Mouse (Mus musculus) urinary bladder, adult 2 months (tissue): ENCODE results near the gene Ndp. TPM values are rescaled to one million over a fixed set of nuclear protein-coding genes. Genes with fewer than 3 reads are reported as not detected.

Experiments
- DNase-seq: peaks from one replicate; pipeline ENCODE4 v3.0.0; 2022; ENCODE audit warnings: low spot score
- polyA plus RNA-seq: library from polyadenylated mRNA; depleted of rRNA; stranded (reverse); fragments of >200 nt; gene quantifications from 2 replicates; pipeline ENCODE4 v1.2.3, GENCODE M21; 2012; rRNA removed

Ndp gene
- 1.4 and 1.9 TPM in 2 replicates for polyA plus RNA-seq

DNA sequence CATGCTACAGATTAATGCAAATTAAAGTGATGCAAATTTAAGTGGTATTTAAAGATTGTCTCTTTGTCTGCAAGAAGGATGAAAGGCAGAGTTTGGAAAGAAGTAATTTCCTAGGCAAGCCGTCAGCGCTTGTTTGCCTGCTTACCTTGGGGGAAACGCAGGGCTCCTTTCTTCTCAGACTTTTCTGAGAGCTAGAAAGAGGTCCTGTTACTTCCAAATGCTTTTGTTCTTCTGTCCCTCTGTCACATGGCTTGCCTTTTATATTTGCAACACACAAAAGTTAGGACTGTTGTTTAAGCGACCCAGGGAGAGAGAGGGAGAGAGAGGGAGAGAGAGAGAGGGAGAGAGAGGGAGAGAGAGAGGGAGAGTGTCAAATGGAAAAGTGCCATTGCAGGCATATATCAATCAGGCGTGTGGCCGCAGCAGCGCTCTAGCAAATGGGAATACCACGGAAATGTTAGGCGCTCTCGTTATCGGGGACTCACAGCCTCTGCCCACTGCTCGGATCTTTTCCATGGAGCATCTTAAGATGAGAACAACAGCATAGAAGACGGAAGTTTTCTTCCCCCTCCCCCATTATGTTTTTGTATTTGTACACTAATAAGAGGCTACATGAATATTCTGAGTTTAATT lies at the start of gene Ndp:
Gene Ndp (minus strand): TSS at position 534 of the 633 bp plus-strand sequence.
- DNase-seq = no peak

DNA sequence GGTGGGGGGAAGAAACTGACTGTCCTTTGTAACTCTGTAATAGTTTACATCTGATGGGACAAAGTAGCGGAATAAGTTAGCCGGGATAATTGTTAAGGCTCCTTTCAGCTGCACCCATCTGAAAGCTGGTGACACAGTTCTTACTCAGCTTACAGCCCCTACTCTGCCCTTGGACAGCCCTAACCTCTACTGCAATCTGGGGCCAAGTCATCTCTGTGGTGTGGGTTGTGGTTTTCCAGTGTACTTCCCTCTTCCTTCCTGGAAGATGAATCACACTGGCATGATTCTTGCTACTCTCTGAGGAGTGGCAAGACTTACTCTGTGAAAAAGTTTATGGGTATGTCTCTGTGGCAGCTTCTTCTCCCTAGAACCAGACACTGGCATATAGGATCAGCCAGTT lies 43.2 kb upstream of the Ndp start:
- DNase-seq = no peak

DNA sequence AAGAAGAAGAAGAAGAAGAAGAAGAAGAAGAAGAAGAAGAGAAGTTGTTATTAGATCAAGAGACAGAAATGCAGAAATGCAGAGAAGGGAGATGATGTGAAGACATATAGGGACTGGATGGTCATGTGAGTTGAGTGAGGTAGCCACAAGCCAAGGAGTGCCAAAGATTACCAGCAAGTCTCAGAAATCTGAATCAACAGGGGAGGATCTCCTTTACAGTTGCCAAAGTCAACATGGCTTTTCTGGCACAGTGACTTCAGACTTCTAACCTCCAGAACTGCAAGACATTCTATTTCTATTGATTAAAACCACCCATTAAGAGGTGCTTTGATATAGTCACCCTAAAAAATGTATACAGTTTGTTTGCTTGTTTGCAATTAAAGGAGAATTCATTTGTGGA lies 6.4 kb upstream of the Ndp start:
- no peak for DNase-seq

DNA sequence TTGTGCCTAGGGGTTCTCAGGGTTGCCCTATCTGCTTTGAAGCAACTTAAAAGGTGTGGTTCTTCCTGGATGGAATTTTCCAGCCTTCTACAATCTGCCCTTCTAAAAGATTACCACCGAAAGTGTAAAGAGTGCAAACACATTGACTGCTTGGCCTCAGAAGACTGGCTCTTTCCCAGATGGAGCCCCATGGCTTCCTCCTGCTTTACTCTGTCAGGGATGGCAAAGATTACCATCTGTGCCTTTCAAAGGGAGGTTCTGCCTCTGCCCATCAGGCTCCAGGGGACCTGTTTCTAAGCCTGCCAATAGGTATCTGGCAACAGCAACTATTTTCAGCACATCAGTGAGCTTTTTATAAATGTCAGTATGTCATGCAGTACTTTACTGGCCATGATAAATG lies 1.5 kb upstream of the Ndp start:
- no peak for DNase-seq

DNA sequence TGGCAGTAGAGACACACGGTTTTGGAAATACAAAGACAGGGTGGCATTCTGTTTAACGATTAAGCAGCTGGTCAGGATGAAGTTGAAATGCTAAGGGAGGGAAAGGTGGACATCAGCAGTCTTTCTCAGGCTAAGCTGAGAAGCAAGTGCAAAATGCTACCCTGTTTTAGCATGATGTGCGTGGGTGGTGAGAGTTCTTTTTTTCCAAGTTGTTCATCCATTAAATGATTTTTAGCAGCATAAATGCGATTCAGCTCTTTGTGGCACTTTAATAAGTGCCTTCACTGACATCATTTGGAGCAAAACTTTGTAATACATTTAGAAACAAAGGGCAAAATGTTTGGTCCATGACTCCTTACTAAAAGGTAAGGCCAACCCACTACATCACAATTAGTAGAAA lies 337 bp upstream of the Ndp start:
- no peak for DNase-seq

DNA sequence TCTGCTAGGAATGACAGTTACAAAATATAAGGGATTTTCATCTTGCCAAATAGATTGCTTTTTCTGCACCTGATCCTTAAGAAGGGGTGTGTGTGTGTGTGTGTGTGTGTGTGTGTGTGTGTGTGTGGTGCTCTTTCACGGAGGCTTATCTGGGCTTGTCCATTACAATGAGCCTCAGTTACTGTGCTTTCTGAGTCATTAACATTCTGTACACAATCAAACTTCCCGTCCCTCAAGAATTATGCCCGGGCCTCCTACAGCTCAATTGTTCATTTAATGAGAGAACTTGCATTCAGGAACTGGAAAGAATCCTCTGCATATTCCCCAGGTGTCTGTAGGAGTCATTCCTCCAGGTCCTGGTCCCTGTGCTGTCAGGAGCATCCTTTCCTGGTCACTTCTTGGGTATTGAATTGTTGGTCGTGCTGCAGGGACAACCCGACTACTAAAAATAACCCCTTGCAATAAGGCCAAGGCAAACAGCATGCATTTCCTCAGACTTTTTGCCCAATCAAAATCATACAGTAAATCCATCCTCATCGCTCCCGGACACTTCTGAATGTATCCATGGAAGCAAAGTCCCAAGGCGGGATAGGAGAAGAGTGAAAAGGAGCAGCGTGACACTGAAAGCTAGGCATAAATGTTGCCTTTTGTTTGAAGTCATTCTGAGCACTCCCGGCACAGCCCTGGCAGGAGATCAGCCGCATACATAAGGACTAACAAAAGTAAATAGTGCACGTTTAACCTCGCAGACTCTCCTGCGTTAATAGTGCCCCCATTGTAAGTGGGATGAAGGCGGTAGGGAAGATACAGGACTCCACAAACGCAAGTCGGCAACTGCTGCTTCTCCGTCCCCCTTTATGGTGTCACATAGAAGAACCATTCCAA lies 1.1 kb downstream of the Ndp start:
- DNase-seq = no peak

DNA sequence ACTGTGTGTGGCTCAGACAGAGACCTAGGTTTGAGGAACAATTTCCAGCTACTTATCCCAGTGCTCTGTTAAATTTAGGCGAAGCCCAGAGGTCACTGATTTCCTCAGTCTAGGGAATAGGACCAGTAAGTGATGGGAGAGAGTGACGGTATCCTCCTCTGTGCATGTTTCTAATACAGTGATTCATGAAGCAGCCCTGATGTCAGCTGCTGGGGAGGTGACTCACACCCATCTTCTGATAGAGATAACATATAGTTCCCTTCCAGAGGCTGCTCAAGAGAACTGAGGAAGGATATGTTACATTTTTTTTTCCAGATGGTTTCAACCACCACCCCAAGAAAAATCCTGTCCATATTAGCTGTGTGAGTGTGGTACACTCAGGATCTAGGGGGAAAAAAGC lies 2.9 kb downstream of the Ndp start:
- DNase-seq = no peak

DNA sequence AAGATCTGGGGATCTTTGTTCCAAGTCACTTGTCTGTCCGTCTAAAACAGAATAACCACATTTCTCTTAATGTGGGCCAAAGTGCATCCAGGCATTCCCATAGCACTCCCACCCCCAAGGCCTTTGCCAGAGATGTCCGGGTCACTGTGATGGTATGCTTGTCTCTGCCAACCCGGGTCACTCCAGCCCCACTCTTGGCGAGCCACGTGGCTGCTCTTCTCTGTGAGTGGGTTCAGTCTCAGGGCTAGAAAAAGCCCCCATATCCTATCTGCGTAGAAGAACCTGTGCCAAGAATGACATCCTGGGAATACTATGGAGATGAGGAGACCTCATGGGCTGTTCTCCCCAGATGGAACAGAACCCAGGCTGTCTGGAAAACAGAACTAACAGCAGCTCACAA lies 4.0 kb downstream of the Ndp start:
- DNase-seq = no peak

DNA sequence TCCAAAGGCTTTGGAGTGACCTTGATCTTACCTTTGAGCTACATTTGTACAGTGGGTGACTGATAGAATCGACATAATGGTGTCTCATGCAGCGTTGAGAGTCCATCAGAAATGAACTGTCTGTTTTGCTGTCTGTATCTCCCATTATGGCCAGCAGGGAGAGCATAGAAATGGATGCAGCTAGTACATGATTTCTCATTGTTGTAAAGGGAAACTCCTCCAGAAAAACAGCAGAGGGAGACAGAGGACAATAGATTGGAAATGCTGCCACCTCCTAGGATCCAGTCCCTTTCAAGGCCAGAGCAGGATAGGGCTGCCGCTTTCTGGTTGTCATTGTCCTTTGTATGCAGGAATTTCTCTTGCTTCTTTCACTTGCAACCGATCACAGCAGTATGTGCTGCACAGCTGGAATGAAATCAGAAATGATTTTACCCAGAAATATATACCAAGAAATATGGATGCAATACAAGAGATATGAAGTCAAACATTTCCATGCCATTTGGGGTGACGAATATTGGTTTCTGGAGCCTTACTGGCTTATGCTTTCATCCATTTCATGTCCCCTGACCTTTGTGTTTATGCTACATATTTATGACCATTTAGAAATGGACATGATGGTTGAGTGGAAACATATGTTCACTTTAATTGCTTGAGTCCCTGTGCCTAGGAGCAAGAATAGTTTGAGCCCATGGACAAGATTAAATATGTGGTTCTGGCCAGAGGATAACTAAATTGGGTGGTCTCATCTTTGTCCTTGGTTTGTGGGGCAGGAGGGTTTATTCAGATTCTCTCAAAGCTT lies 17.0 kb downstream of the Ndp start:
- no peak for DNase-seq

DNA sequence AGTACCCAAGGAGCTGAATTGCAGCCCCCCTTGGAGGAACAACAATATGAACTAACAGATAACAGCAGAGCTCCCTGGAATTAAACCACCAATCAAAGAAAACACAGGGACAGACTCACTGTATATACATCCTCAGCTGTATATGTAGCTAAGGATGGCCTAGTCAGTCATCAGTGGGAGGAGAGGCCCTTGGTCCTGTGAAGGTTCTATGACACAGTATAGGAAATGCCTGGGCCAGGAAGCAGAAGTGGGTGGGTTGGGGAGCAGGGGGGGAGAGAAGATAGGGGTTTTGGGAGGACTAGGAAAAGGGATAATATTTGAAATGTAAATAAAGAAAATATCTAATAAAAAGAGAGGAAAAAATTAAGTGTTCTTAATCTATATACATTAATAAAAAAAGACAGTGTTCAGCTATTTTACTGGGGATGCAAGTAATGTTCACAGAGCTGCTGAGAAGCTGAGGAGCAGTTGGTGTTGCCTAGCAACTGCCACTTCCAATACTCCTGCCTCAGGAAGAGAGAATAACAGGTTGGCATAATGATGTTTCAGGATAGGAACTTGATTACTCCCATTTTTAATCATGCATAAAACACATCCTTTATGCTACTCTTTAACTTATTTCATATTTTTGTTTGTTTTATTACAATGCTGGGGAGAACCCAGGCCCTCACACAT lies 43.8 kb downstream of the Ndp start:
- no peak for DNase-seq

DNA sequence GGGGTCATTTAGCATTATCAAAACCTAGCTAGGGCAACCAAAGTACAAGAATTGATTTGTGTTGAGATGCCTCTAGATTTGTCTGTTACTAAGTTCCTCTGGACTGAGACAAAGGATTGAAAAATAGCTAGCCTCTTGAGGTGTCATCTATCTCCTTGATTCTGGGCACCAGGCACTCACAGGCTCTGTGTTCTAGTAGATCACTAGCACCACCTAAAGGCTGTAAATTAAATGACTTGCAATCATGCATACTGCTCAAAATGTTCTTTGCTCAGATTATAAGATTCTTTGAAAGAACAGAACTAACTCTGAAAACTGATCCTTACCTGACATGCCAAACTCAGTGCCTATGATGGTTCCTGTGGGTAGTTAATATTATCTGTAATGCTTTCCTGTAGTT lies 51.3 kb downstream of the Ndp start:
- no peak for DNase-seq

DNA sequence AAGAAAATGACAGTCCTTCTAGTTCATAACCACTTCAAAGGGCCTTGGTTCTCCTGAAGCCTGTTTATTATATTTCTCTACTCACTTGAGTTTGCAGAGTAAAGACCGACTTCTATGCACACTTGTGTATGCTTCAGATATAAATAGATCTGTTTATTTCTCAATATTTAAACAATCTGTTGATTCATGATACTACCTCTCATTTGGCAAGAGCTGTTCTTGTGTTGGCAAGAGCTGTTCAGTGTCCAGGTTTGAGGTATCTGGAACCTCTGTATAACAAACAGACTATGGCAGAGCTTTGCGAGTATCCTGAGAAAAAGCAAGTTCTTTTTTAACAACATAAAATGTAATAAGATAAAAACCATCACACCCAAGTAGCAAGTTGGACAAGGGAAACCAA lies 65.5 kb downstream of the Ndp start:
- DNase-seq = no peak

DNA sequence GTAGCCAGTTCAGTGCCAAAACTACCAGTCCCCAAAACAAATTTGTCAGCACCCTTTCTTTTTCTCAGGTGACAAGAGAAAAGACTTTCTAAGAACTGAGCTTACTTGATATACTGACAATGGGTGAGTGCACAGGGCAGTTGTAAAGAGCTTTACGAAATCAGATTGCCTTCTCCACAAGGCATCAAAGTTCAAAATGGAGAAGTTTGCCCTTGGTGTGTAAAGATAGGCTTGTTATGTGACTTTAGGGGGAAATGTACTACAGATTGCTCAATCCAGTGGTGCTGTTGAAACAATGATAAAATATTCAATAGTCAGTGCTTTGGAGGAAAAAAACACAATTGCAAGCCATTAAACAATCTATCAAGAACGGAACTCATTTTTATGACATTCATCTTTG lies 70.1 kb downstream of the Ndp start:
- no peak for DNase-seq

DNA sequence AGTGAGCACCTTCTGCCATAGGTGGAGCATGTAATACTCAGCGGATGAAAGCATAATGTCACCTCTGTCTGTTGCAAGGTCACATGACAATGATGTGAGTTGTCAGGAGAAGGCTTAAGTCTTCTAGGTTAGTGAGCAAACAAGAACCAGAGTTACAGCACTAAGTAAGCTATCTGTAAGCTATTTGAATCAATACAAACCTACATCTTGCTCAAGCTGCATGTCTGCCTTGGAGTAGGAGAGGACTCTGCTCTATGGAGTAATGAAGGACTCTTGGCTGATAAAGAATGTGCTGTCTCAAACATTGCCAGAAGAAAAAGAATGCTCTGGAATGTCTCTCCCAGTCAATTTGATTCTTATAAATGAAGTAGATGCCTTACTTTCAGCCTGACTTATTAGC lies 74.3 kb downstream of the Ndp start:
- DNase-seq = no peak

DNA sequence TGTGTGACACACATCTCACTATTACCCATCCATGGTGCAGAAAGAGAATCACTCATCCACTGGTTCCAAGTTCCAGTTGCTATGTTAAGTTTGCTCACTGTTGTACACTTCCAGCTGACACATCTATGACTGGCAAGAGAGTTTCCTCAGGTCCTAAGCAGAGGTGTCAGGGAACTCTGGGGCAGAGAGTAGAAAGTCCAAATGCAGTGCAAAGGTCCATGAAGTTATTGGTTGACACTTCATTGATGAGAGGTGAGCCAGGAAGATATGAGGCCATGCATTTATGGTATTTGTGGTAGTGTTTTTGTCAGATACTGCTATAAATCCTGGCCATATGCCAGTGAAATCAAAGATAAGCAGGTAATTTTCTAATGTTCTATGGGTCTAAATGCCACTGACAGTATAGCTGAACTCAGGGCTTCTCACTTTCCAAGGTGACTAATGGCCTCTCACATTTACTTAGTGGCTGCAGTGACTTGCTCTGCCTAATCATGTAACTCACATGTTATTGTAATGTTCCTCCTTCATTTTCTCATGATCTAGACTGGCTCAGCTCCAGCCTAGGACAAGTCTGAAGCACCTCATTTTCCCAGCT lies 75.0 kb downstream of the Ndp start:
- no peak for DNase-seq

Other genes with a start within 250 kb of the Ndp start
- gene Maob, start 94.4 kb downstream of the Ndp start, polyA plus RNA-seq = 15.9 and 18.4 TPM in 2 replicates